Mouse (Mus musculus): Measurements from ENCODE around the gene Ptprcap. TPM values are rescaled to one million over a fixed set of nuclear protein-coding genes. Genes with fewer than 3 reads are reported as not detected.
"Not testable (repeated sequence)": the region's sequence is repeated elsewhere in the genome, so short reads cannot be mapped to it uniquely, and the experiment has no call there.

Gene Ptprcap
- polyA plus RNA-seq (2017; shearing (Covaris generic)): 100 to 1,000 TPM; 836 to 870 TPM

DNA sequence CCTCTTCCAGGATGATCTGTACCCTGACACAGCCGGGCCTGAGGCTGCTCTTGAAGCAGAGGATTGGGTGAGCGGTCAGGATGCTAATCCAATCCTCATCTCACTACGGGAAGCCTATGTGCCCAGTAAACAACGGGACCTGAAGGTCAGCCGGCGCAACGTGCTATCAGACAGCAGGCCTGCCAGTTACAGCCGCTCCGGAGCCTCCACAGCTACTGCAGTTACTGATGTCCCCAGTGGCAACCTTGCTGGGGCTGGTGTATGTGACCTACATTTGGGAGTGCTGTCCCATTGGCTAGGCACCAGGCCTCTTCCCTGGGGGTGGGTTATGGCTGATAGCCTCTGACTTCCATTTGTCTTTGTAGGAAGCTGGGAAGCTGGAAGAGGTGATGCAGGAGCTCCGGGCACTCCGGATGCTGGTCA lies at the start of gene Ptprcap:
TSS of gene Ptprcap (plus strand) at position 373 of the 423 bp plus-strand sequence.
- no peak for ATAC-seq

DNA sequence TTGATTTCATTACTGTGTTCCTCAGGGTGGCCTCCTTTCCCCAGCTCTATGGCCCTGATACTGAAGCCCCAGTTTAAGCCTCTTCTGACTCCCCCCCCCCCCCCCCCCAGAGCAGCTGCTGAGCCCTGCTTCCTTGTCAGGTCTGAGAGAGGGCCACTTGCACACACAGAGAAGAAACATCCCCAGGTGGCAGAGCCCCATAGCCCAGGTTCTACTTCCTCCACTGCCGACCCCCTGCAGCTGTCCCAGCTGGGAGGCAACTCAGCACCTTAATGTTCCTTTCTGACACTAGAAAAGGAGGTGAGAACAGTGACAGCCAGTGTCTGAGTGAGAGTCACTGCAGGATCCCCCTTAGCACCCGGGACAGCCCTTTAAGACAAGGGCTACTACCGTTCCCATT lies 49.6 kb upstream of the Ptprcap start:
- no peak for ATAC-seq

DNA sequence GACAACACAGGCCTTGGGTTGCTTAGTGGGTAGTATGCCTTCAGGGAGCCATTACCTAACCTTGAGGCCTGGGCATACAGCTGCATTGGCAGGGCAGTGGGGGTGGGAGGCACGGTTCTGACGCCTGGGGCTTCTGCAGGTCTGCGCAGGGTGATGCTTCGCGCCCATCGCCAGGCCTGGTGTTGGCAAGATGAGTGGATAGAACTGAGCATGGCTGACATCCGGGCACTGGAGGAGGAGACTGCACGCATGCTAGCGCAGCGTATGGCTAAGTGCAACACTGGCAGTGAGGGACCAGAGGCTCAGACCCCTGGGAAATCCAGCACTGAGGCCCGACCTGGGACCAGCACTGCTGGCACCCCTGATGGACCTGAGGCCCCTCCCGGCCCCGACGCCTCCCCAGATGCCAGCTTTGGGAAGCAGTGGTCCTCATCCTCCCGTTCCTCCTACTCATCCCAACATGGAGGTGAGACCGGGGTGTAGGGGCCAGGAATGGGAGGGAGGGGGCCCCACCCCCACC lies 48.7 kb upstream of the Ptprcap start:
- no peak for ATAC-seq

GRCm38 (mm10) chr19:4106654-4107053 lies 46.8 kb upstream of the Ptprcap start:
- no peak for ATAC-seq

- ATAC-seq: no peak
Observed at GRCm38 (mm10) chr19:4108535-4108934, 44.9 kb upstream of the Ptprcap start.

DNA sequence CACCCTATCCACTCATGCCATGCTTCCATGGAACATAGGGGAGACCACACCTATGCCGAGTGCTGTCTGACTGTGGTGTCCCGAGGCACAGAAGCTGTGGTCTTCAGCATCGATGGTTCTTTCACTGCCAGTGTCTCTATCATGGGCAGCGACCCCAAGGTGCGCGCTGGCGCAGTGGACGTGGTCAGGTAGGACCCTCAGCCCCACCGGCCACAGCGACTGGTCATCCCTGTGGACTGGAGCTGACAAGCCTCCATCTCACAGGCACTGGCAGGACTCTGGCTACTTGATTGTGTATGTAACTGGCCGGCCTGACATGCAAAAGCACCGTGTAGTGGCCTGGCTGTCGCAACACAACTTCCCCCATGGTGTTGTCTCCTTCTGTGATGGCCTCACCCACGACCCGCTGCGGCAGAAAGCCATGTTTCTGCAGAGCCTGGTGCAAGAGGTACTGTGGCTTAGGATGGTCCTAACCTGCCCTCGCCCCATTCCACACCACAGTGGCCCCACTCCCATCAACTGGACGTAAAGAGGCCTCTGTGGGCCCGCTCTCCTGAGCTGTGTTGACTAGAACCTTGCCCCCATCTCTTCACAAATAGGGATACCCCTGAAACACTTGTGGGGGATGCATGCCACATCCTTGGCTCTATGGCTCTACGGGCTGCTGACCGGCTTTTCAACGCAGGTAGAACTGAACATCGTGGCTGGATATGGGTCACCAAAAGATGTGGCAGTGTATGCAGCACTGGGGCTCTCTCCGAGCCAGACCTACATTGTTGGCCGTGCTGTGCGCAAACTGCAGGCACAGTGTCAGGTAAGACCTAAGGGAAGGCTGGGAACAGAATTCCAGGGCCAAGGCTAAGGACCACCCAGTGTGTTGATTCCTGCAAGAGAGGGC lies 41.1 kb upstream of the Ptprcap start:
- no peak for ATAC-seq

GRCm38 (mm10) chr19:4113186-4113805 lies 40.1 kb upstream of the Ptprcap start:
- peak; percentile 19 for ATAC-seq

DNA sequence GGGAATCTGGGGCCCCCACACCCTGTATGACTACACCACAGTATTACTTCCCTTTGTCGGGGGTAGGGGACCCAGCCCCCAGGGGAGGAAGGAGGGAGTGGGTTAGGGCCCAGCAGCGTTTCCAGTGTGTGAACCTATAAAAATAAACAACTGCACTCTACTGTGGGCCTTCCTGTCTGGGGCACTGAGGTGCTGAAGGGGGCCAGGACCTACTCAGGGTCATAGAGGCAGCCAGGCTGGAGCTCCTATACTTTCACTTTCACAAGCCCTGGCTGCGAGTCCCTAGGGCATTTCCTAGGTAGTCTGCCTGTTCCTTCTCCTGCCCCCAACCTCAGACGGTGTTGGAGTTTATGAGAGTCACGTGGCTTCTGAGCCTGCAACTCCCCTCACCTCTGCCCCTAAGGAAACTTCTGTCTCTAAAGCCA lies 39.6 kb upstream of the Ptprcap start:
- ATAC-seq: peak; percentile 84

DNA sequence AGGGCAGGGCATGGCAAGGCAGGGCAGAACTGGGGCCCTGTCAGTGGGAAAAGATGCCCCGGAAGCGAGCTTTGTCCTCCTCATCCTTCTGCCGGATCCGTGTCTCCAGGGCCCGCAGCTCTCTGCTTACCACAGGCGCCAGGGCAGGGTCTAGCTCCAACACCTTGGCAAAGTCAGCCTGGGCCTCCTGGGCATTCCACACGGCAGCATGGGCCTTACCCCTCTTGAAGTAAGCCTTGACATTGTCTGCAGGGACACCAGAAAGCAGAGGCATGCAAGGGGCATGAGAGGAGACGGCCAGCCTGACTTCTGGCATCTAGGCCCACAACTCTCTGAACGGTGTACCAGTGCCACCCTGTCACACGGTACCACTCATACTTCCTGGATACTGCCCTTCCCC lies 38.9 kb upstream of the Ptprcap start:
- no peak for ATAC-seq

DNA sequence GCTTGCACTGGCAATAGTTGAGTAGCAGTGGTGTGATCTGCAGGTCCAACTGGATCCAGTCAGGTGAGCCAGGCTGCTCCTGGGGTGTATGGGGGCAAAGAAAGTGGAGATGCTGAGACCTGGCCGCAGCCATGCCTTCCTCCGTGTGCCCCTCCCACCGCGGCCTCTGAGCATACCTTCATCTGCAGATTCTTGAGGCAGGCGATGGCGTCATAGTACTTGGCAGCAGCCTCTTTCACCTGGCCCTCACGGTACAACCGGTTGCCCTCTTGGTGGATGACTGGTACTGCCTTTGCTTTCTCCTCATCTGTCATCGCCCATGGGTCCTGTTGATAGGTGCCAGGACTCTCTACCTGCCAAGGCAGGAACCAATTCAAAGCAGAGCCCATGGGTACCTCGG lies 38.3 kb upstream of the Ptprcap start:
- ATAC-seq: no peak

- no peak for ATAC-seq
Observed at GRCm38 (mm10) chr19:4115816-4116215, 37.6 kb upstream of the Ptprcap start.

DNA sequence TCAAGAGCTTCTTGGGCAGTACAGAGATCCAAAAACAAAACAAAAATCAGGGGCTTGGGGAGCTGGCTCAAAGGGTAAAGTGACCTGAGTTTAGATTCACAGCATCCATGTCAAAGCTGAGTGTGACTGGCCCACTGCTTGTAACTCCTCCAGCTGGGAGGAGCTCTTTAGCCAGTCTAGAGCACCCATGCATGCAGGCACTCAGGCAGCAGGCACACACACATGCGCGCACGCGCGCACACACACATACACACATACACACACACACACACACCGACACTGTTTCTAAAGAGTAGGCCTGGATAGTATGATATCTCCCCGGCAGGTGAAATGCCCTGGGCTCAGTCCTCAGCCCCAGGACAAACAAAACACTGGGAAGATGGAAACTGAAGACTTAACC lies 36.4 kb upstream of the Ptprcap start:
- no peak for ATAC-seq

DNA sequence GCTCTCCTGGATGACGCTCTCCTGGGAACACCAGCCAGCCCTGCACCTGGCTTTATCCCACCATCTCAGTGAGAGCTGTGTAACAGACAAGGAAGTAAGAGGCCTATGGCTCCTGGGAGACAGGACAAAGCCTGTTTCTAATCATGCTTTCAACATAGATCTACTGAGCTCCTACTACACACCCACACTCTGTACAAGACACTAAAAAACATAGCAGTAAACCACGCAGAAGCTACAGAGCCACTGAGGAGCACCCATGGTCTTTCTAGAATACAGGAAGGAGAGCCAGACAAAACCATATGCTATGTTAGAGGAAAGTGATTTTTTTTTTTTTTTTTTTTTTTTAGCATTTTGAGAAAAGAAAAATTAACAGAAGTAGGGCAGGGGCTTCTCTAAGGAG lies 35.1 kb upstream of the Ptprcap start:
- ATAC-seq: no peak

DNA sequence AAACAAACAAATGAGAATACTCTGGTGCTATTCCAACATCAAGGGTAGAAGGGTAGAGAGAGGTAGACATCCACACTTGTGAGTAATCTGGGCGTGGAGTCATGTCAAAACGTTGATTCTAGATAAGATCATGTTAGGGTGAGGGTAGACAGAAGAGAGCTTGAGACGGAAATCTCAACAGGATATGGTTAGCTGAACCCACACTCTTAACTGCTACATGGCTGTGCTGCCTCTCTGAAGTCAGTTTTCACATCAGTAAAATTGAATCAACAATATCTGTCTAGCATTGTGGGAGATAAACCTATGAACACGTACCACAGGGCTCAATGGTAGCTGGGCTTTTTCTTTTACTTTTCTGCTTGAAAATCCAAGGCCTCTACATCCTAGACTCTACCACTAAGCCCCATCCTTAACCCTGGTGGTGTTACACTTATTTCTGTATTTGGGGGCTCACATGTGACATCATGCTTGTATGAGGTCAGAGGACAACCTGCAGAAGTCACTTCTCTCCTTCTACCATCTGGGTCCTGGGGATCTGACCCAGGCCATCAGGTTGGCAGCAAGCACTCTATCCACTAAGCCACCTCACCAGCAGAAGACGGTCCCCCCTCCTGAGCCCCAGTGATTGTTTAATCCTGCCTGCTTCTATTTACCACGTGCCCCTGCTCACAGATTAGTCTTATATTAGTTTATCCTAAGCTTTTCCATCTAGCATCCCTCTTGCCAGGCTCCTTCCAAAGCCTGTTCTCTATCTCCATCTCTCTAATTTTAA lies 33.5 kb upstream of the Ptprcap start:
- ATAC-seq: peak; percentile 76

DNA sequence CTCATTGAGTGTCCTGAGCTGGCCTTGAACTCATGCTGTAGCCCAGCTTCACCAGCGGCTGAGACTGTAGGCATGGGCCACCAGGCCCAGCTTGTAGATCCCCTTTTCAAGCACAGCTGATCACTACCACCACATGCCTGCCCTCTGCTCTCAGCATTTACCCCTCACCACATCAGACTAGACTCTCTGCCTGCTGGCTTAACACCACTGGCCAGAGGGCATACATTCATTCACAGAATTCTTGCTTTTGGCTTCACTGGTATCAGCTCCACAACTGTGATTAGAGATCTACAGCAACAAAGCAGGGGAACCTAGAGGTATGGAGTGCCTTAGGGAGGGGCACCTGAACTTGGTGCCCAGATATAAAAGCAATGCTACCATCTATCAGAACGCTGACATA lies 32.9 kb upstream of the Ptprcap start:
- ATAC-seq: no peak

- ATAC-seq: peak; percentile 59
Observed at GRCm38 (mm10) chr19:4121097-4121805, 32.2 kb upstream of the Ptprcap start.

DNA sequence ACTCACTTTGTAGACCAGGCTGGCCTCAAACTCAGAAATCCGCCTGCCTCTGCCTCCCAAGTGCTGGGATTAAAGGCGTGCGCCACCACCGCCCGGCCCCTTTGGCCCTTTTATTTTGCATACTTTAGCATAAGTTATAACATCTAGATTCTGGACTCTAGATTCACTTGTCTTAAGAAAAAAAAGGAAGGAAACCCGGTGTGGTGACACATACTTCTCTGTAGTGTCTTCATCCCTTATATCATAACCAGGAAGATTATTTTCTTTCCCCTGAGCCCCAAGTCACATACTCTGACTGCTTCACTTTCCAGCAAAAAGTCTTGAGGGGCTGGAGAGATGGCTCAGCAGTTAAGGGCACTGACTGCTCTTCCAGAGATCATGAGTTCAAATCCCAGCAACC lies 31.5 kb upstream of the Ptprcap start:
- ATAC-seq: not testable (repeated sequence)

DNA sequence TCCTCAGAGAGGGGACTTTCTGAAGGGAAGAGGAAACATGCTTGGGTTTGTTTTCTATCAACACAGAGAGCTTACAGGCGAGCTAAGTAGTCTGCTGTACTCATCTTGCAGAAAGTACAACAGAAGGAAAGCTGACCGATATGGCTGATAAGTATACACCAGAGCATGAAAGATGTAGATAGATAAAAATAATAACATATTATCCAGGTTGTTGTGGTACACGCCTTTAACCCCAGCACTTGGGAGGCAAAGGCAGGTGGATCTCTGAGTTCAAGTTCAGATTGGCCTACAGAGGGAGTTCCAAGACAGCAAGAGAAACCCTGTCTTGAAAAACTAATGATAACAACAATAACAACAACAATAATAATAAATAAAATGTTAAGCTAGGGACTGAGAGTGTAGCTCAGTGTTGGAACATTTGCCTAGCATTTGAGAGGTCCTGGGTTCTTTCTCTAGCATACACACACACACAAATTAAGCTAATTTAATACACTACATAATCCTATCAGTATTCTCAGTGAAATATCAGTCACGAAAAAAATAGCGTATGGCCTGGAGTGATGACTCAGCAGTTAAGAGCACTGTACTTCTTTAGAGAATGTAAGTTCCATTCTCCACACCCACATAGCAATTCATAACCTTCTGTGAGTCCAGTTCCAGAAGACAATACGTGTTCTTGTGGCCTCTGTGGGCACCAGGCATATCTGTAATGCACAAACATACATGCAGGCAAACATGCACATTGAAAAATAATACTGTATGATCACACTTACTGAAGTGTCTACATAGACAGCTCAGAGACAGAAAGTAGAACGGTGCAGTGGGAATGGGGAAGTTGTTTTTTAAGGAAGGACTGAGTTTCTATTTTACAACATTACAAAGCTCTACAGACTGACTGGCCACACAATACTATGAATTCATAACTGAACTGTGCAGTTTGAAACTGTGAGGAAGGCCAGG lies 30.7 kb upstream of the Ptprcap start:
- no peak for ATAC-seq

- ATAC-seq: no peak
Observed at GRCm38 (mm10) chr19:4124432-4124831, 29.0 kb upstream of the Ptprcap start.

GRCm38 (mm10) chr19:4125268-4125667 lies 28.1 kb upstream of the Ptprcap start:
- ATAC-seq: not testable (repeated sequence)

All from CD4-positive, CD25-positive, alpha-beta regulatory T cell, adult 4 months (primary cell).